Mouse (Mus musculus) thymus, postnatal 4 days (tissue): ENCODE measurements around the gene Stat2.
"Not testable (repeated sequence)": the region's sequence is repeated elsewhere in the genome, so short reads cannot be mapped to it uniquely, and the experiment has no call there.

Experiments
- DNase-seq: peaks from one replicate; pipeline ENCODE4 v3.0.0; 2021

Gene Stat2

DNA sequence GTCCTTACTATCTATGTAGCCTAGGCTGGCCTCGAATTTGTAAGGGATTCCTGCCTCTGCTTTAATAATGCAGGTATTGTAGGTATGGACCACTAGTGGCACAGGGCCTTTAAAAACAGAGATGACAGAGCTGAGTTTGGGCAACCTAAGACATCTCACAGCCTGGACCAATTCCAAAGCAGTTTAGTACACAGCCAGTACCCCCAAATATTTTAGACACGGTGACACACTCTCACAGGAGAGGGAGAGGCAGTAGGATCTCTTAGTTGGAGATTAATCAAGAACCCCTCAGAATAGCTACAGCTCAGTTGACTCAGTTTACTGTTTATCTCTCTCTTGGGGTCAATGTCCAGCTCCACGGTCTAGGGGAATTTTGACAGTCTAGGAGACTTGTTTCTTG is 32.0 kb downstream of the Stat2 start:
- DNase-seq, result no peak

DNA sequence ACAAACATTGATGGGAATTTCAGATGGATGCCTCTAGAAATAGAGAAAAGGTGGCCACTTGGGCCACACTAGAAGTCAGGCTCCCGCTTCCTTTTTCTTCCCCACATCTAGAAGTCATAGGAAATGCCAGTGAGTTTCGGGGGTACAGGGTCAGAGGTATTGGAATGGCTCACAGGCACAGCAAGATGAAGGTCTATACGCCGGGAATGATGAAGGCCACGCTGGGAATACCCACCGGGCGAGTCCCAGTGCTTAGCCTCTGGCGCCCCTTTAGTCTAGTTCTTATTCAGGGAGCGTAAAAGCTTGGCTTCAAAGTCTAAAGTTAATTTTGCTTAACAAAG is 32.4 kb downstream of the Stat2 start:
- no peak for DNase-seq

GRCm38 (mm10) chr10:128303126-128304021 is 33.0 kb downstream of the Stat2 start, which contains the start of gene Pan2:
Pan2 (plus strand) TSS chr10:128303335.
- DNase-seq, result peak; percentile 98

DNA sequence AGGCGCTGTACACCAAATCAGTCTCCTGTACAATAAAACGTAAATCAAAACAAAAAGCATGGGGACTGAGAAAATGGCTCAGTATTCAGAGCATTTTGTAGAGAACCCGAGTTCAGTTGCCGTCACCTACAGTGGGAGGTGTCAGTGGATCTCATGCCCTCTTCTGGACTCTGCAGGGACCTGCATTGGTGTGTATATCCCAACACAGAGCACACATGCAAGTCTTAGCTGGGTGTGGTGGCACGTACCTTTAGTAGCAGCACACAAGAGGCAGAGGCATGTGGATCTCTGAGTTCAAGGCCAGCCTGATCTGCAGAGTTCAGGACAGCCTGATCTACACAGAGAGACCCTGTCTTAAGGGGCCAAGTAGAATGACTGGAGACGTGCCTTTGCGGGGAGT is 39.3 kb downstream of the Stat2 start:
- DNase-seq, result no peak

DNA sequence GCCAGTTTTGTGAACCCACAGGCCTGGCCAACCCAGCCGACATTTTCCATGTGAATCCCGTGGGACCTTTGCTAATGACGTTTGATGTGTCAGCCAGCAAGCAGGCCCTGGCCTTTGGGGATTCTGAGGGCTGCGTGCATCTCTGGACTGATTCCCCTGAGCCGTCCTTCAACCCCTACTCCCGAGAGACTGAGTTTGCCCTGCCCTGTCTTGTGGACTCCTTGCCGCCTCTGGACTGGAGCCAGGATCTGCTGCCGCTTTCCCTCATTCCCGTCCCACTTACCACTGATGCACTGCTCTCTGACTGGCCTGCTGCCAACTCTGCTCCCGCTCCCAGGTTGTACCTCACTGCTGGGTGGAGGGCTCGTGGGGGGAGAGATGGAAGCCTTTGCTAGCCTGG is 39.8 kb downstream of the Stat2 start:
- DNase-seq, result no peak

DNA sequence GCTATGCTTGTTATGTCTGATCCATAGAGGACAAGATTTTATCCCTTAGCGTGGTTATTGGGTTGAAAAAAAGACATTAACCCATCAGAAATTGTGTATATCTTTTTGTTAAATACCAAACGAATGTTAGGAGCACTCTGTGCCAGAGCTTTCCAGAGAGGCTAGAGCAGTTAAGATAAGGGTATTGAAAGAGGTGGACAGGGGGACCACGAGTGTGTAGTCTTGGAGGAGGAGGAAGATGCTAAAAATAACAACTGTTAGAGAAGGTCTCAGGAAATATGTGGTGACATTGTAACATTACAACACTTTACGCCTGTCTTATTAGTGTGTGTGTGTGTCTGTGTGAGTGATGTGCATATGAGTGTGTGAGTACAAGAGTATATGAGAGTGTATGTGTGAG is 40.5 kb downstream of the Stat2 start:
- DNase-seq, result no peak

DNA sequence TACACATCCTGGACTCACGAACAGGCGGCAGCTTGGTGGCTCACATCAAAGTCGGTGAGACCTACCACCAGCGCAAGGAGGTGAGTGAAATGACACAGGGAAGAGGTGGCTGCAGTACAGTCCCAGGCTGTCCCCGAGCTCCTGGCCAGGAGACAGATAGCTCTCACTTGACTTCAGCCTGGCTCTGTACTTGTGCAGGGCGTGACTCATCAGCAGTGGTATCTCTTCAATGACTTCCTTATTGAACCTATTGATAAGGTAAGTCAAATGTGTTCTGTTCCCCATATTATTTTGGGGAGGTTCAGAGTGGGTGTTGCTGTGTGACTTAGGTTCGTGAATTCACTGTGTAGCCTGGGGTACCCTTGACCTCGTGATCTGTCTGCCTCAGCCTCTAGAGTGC is 45.2 kb downstream of the Stat2 start:
- no peak for DNase-seq

GRCm38 (mm10) chr10:128321641-128322040 is 51.3 kb downstream of the Stat2 start:
- no peak for DNase-seq

GRCm38 (mm10) chr10:128322141-128323108 is 52.1 kb downstream of the Stat2 start, which contains the start of gene Cnpy2:
Cnpy2 (plus strand) TSS chr10:128322459.
- DNase-seq, result peak; percentile 86

DNA sequence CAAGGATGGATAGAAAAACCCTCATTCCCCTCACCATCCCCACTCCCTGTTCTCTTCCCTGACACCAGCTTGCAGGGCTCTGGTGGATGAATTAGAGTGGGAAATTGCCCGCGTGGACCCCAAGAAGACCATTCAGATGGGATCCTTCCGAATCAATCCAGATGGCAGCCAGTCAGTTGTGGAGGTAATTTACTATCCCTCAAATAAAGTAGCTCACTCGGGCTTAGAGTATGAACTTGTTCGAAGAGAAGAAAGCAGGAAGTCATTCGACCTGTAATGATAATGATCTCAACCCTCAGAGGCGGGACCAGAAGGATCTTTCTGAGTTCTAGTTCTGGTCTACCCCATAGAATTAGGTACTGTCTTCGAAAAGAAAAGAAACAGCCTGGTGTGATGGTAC is 53.2 kb downstream of the Stat2 start:
- DNase-seq, result no peak

DNA sequence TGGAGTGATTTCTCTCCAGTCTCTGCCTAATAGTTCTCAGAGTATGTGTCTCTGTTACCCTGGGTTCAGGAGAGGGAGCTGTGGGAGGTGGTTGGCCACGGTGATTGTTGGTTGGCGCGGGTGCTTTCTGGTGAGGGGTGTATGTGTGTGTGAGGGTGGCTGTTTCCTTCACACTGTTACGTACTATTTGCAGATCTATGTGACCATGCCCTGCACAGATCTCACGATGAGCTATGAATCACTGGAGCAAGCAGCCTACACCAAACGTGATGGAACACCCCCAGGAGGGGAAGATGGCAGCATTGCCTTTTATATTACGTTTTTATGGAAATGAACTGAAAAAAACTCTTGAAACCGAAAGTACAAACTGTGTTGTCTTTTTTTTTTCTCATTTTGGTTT is 56.5 kb downstream of the Stat2 start:
- no peak for DNase-seq

DNA sequence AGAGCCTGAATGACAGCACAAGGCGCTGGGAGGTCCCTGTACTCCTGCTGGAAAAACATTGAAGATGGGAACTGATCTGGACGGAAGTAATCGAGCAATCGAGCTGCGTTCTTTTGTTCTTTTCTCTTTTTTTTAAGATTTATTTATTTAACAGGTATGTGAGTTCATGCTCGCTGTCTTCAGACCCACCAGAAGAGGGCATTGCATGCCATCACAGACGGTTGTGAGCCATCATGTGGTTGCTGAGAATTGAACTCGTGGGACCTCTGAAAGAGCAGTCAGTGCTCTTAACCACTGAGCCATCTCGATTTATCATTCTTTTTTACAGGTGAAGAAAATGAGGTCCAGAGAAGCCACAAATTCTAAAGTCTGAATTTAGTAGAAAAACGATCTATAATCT is 57.3 kb downstream of the Stat2 start:
- DNase-seq, result peak; percentile 26

DNA sequence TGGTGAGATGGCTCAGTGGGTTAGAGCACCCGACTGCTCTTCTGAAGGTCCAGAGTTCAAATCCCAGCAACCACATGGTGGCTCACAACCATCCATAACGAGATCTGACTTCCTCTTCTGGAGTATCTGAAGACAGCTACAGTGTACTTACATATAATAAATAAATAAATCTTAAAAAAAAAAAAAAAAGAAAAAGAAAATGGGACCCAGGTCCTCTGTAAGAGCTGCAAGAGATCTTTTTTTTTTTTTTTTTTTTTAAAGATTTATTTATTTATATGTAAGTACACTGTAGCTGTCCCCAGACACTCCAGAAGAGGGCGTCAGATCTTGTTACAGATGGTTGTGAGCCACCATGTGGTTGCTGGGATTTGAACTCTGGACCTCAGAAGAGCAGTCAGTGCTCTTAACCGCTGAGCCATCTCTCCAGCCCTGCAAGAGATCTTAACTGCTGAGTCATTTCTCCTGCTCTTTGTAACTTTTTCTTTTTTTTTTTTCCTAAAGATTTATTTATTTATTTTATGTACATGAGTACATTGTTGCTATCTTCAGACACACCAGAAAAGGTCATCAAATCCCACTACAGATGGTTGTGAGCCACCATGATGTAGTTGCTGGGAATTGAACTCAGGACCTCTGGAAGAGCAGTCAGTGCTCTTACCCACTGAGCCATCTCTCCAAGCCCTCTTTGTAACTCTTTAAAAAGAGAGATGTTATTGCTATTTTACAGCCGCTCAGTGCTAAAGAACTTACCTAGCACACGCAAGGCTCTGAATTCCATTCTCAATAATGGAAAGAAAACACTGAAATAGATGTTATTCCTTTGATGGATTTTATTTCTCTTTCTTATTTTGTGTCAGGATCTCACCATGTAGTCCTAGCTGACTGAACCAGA is 62.2 kb downstream of the Stat2 start:
- not testable (repeated sequence) for DNase-seq

DNA sequence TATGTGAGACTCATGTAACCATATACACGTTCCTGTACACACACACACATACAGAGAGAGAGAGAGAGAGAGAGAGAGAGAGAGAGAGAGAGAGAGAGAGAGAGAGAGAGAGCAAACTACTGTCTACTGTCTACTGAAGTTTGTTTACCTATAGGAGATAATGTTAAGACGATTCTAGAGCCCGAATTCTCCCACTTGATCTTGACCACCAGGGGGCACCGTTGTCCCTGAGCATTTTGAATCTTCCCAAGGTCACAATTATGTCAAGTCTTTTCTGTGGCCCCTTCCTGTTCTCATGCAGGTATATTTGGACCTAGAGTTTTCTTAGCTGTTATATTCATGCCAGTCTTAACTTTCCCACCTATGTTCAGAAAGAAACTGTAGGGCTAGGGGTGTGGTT is 65.2 kb downstream of the Stat2 start:
- DNase-seq, result peak; percentile 92

DNA sequence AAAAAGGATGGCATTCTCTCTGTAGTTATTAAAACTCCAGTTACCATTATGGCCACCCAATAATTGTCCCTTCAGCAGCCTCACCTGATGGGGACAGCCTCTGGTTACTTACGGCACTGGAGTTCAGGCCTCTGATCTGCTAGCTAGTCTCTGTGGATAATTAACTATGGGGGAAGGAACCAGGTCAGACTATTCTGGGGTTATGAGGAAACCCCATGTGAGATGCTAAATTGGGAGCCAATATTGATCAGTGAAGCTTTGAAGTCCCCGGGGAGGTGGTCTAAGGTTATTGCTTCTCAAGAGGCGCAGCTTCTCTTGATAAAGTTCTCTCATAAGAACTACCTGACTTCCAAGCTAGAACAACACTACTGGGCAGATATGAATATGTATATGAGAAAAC is 65.8 kb downstream of the Stat2 start:
- no peak for DNase-seq

- no peak for DNase-seq
Measured at GRCm38 (mm10) chr10:128336597-128336996, 66.2 kb downstream of the Stat2 start.

DNA sequence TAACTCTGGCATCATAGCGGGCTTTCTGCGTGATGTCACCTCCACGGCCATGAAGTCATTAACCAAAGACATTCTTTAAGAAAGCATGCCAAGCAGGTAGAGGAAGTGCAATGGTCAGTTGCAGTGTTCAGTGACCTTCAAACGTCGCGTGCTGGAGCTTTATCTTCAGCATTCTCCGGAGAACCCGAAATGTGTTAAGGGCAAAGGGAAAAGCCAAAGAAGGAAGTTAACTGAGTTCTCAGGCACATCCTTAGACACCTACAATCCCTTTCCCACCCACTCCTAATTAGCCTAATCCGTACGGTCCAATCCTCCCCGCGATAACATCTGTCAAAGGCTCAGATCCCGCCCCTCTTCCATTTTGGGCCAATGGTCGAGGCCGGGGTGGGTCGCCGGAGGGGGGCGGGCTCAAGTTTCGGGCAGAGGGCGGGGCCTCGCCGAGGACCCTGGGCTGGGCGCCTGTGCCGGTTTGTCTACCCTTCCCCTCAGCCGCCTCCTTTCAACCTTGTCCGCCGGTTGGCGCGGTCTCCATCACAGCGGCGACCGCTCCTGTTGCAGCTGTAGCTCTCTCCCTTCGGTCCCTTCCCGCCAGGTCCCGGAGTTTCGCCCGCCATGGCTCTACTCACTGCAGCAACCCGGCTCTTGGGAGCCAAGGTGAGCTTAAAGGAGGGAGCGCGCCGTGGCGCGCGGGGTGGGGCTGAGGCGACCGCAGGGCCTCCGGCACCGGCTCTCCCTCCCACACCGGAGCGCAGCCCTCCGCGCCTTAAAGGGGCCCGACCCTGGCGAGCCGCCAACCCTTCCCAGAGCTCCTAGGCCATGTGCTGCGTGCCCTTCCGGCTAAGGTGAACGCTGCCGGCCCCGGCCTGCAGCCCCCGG is 67.2 kb downstream of the Stat2 start, which contains the start of gene Cs:
Gene Cs, plus strand, starts transcription at position 429 of the 876 bp plus-strand sequence.
- DNase-seq, result peak; percentile 99

GRCm38 (mm10) chr10:128338415-128338814 is 68.1 kb downstream of the Stat2 start:
- no peak for DNase-seq

GRCm38 (mm10) chr10:128338948-128339347 is 68.6 kb downstream of the Stat2 start:
- no peak for DNase-seq

DNA sequence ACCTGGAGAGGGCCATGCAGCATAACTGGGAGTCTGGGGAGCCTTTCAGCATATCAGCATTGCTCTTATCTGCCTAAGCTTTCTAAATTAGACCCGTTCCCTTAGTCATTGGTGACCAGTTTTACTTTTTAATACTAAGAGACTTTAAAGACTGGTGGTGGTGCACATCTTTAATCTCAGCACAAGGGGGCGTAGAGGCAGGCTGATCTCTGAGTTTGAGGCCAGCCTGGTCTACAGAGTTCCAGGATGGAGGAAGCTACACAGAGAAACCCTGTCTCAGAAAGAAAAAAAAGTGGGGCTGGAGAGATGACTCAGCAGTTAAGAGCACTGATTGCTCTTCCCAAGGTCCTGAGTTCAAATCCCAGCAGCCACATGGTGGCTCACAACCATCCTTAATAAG is 69.9 kb downstream of the Stat2 start:
- DNase-seq, result no peak
